Mouse (Mus musculus) erythroblast, adult 5-6 weeks (primary cell): ENCODE results near the gene Dynll1. TPM values are rescaled to one million over a fixed set of nuclear protein-coding genes. Genes with fewer than 3 reads are reported as not detected.

Experiments used
- ATAC-seq: replicated peaks from 2 replicates; pipeline ENCODE4 v1.8.0; 2016; ENCODE audit warnings: moderate number of reproducible peaks, mild to moderate bottlenecking, moderate TSS enrichment, inconsistent platforms; ENCODE audit not compliant: poor library complexity, low FRiP score, severe bottlenecking
- total RNA-seq, 2 experiments: library from RNA; stranded (forward) in 1 of 2; stranded (reverse) in 1 of 2; fragments of 150-400 nt in 1 of 2; fragments of 200-764, 138-1000 nt in 1 of 2; gene quantifications; 2 replicates each; pipeline versions ENCODE4 v1.2.3 to v1.2.4; 2015 to 2017; ENCODE audit warnings: low replicate concordance in 2 of 2

Gene Dynll1
- 181 and 187 TPM in 2 replicates for total RNA-seq (2015; ENCODE audit: low replicate concordance)
- 61.4 and 103 TPM in 2 replicates for total RNA-seq (2017; ENCODE audit: low replicate concordance)

- ATAC-seq: peak; percentile 95
These were observed at the start of gene Dynll1 for GRCm38 (mm10) chr5:115300792-115301614. TSS of gene Dynll1 (minus strand) at chr5:115300999.

GRCm38 (mm10) chr5:115349225-115349555 lies 48.4 kb upstream of the Dynll1 start:
- ATAC-seq: no peak

- ATAC-seq: peak; percentile 92
These were observed 47.9 kb upstream of the Dynll1 start, which contains the start of gene Cox6a1 for GRCm38 (mm10) chr5:115348546-115349224. TSS of gene Cox6a1 (minus strand) at chr5:115348981.

- ATAC-seq: peak; percentile 72
These were observed 46.8 kb upstream of the Dynll1 start for GRCm38 (mm10) chr5:115347564-115347963.

- peak; percentile 16; the same call in 1 of the 2 replicates for ATAC-seq
These were observed 40.7 kb upstream of the Dynll1 start for GRCm38 (mm10) chr5:115341314-115342165.

GRCm38 (mm10) chr5:115340577-115341313 lies 39.9 kb upstream of the Dynll1 start, which contains the start of the genes Gatc and Triap1:
TSS of gene Gatc (minus strand) at chr5:115341178.
TSS of gene Triap1 (plus strand) at chr5:115341225.
- peak; percentile 91 for ATAC-seq

- ATAC-seq: no peak
These were observed 39.2 kb upstream of the Dynll1 start for GRCm38 (mm10) chr5:115340007-115340406.

GRCm38 (mm10) chr5:115333626-115334025 lies 32.8 kb upstream of the Dynll1 start:
- peak; percentile 86 for ATAC-seq

GRCm38 (mm10) chr5:115330955-115331354 lies 30.2 kb upstream of the Dynll1 start:
- no peak for ATAC-seq

- ATAC-seq: 0 out of 2 replicates have a peak, but pooled peaks have one; percentile 29
These were observed 27.1 kb upstream of the Dynll1 start for GRCm38 (mm10) chr5:115327610-115328548.

- peak; percentile 87 for ATAC-seq
These were observed 26.2 kb upstream of the Dynll1 start, which contains the start of gene Srsf9 for GRCm38 (mm10) chr5:115326875-115327609. TSS of gene Srsf9 (plus strand) at chr5:115327177.

GRCm38 (mm10) chr5:115326256-115326831 lies 25.5 kb upstream of the Dynll1 start:
- peak; percentile 80 for ATAC-seq

- peak; percentile 84 for ATAC-seq
These were observed 18.5 kb upstream of the Dynll1 start for GRCm38 (mm10) chr5:115319004-115319940.

- ATAC-seq: no peak
These were observed 17.0 kb upstream of the Dynll1 start for GRCm38 (mm10) chr5:115317645-115318328.

GRCm38 (mm10) chr5:115316968-115317644 lies 16.3 kb upstream of the Dynll1 start:
- ATAC-seq: no peak
